Mouse (Mus musculus) forebrain, embryonic 11.5 days (tissue): ENCODE data around the gene Rasgef1c. TPM values are rescaled to one million over a fixed set of nuclear protein-coding genes. Genes with fewer than 3 reads are reported as not detected.
A peak's percentile ranks its signal among the peaks of the same experiment; 100 is the strongest.

Source experiments
- ATAC-seq: fragments of 200-750 bp; cut with Nextera tagmentation; replicated peaks from 2 replicates; pipeline ENCODE4 v1.8.0; 2017; ENCODE audit warnings: moderate TSS enrichment; ENCODE audit not compliant: low FRiP score
- DNase-seq: peaks from one replicate; pipeline ENCODE4 v3.0.0-alpha.2; 2017; ENCODE audit warnings: low spot score
- H3K27ac ChIP-seq: fragments of 300-500 bp; sonication (generic); 2 replicates; pipeline ENCODE4 v1.5.1; 2014; ENCODE audit warnings: low read depth, low read length
- H3K27me3 ChIP-seq: fragments of 300-500 bp; sonication (generic); 2 replicates; pipeline ENCODE4 v1.6.1; 2014; ENCODE audit warnings: mild to moderate bottlenecking, low read length, mixed read lengths; ENCODE audit not compliant: control insufficient read depth, insufficient read depth
- H3K36me3 ChIP-seq: fragments of 300-500 bp; sonication (generic); 2 replicates; pipeline ENCODE4 v1.6.1; 2014; ENCODE audit warnings: mild to moderate bottlenecking, low read length, moderate library complexity, mixed read lengths; ENCODE audit not compliant: control insufficient read depth, insufficient read depth
- H3K4me1 ChIP-seq: fragments of 300-500 bp; sonication (generic); replicated peaks from 2 replicates; pipeline ENCODE4 v1.6.1; 2014; ENCODE audit warnings: low read length, mixed read lengths; ENCODE audit not compliant: control insufficient read depth, insufficient read depth
- H3K4me2 ChIP-seq: fragments of 300-500 bp; sonication (generic); 2 replicates; pipeline ENCODE4 v1.6.1; 2014; ENCODE audit warnings: low read depth, mild to moderate bottlenecking, low read length, moderate library complexity, mixed read lengths; ENCODE audit not compliant: severe bottlenecking
- H3K4me3 ChIP-seq: fragments of 300-500 bp; sonication (generic); 2 replicates; pipeline ENCODE4 v1.5.1; 2014; ENCODE audit warnings: low read depth, low read length
- H3K9ac ChIP-seq: fragments of 300-500 bp; sonication (generic); 2 replicates; pipeline ENCODE4 v1.6.1; 2014; ENCODE audit warnings: low read length
- H3K9me3 ChIP-seq: fragments of 300-500 bp; sonication (generic); 2 replicates; pipeline ENCODE4 v1.6.1; 2016; ENCODE audit warnings: low read length, mixed read lengths; ENCODE audit not compliant: control insufficient read depth
- WGBS: fragments of 180-500 bp; shearing (Covaris S2); extraction: QIAGEN DNeasy Blood & Tissue Kit; methylation state at CpG from one replicate; pipeline ENCODE4 v1.1.7; 2014; 5-methylcytosine and 5-hydroxymethylcytosine counted together
- microRNA-seq: library from miRNA; unstranded; fragments of <30 nt; microRNA quantifications from one replicate; pipeline ENCODE4, GENCODE M21; 2016; ENCODE audit not compliant: insufficient number of aligned reads
- polyA plus RNA-seq: library from polyadenylated mRNA; unstranded; fragments of >200 nt; fragmentation: Nextera tagmentation; extraction: Ambion mirVana; gene quantifications from 2 replicates; pipeline ENCODE4 v1.2.1, GENCODE M21; 2014

Gene Rasgef1c
- polyA plus RNA-seq, 1 experiment from 2014 or later: 1.2 TPM

DNA sequence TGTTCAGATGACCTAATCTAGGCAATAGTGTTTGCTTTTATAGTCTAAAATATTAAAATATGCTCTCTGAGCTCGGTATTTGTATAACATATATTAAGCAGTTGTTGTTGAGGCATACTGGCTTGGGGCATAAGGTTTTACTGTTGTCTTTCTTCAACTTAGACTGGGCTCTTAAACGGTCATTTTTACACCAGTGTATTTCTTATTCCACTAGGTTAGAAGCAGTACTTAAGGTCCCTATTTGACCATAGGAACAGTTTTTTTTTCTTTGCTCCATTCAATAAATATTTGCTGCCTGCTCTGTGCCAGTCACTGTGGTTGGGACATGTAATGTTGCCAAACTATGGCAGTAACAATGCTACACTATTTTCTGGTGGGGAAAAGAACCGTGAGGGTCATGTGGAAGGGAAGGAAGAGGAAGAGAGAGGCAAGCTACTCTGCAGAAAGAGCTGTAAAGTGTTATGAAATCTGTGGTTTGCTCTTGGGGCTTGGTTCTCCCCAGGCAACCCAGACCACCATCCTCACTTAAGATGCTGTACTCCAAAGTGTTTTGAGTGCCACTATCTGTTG lies 125.0 kb downstream of the Rasgef1c start:
- Histone ChIP-seq H3K4me2 (peak overlapping the region; percentile 80), H3K27me3 (0 out of 2 replicates have a peak, but pooled peaks cover 3% of the 10 kb centered on the region), H3K27ac (no peak overlapping the region), H3K36me3 (no peaks in the 10 kb centered on the region), H3K4me3 (peak overlapping the region; percentile 95), H3K9ac (peak overlapping the region; percentile 98), H3K4me1 (peaks cover 10% of the 10 kb centered on the region), H3K9me3 (no peaks in the 10 kb centered on the region)
- no peak for DNase-seq
- no peak for ATAC-seq
- 33% methylated on average over 3 of the region's 3 CpGs for WGBS

DNA sequence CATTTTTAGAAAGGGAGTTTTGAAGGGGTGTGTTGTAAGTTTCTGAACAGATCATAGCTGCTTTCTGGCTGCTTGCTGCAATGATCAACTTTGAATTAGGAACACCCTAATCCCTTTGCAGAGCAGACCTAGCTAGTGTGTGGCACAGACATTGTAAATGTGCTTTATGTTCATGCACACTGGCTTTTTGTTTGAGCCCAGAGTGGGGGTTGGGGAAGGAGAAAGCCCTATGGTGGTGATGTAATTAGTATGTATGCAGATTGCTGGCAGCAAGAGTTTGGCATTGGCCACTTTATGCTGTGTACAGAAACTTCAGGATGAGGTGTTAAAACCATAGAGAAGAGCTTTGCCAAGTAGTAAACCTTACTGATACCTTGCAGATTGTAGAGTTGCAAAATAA lies 126.8 kb downstream of the Rasgef1c start:
- no peak overlapping the region for H3K4me3 ChIP-seq
- H3K27ac ChIP-seq: peak overlapping the region; percentile 44; the same call in 1 of the 2 replicates
- H3K9me3 ChIP-seq: no peaks in the 10 kb centered on the region
- H3K4me1 ChIP-seq: peaks cover 10% of the 10 kb centered on the region
- DNase-seq (peak; percentile 75), ATAC-seq (peak; percentile 75)
- no peaks in the 10 kb centered on the region for H3K36me3 ChIP-seq
- H3K27me3 ChIP-seq: 0 out of 2 replicates have a peak, but pooled peaks cover 3% of the 10 kb centered on the region
- 0 out of 2 replicates have a peak overlapping the region, but pooled peaks have one; percentile 12 for H3K9ac ChIP-seq
- H3K4me2 ChIP-seq: peak overlapping the region; percentile 80; the same call in 1 of the 2 replicates

Small RNA genes lying within 50 kb of the gene (microRNA-seq; reads per million reads assigned to microRNA genes)
- gene Gm23492: not detected

Other genes starting within 250 kb of the Rasgef1c start
- gene Scgb3a1, start 238.2 kb upstream of the Rasgef1c start, polyA plus RNA-seq: not detected in 2 replicates
- 55.3 and 60.2 TPM in 2 replicates for gene Cnot6, start 189.1 kb upstream of the Rasgef1c start, polyA plus RNA-seq
- gene Gfpt2, start 107.7 kb upstream of the Rasgef1c start, polyA plus RNA-seq: 11.2 and 14.1 TPM in 2 replicates
- 41.4 and 42.9 TPM in 2 replicates for gene Mapk9, start 55.1 kb upstream of the Rasgef1c start, polyA plus RNA-seq
- gene Rnf130, start 123.5 kb downstream of the Rasgef1c start, polyA plus RNA-seq: 92.3 and 92.5 TPM in 2 replicates
- gene Tbc1d9b, start 229.6 kb downstream of the Rasgef1c start, polyA plus RNA-seq: 34.0 and 36.9 TPM in 2 replicates